Mouse (Mus musculus) cerebellum, postnatal 4 days (tissue): Measurements from ENCODE around the gene Pomt1.

ENCODE experiments used
- DNase-seq, 2 experiments: peaks; one replicate each; pipeline ENCODE4 v3.0.0; 2022; ENCODE audit warnings: low spot score in 2 of 2, mixed read lengths in 1 of 2

The Pomt1 gene

GRCm38 (mm10) chr2:32235886-32236759, at the start of gene Pomt1:
Pomt1 (plus strand) TSS chr2:32236590.
- DNase-seq = peak; percentile 72 to 91

- no peak for DNase-seq
Measured at GRCm38 (mm10) chr2:32187019-32187551, 49.3 kb upstream of the Pomt1 start.

GRCm38 (mm10) chr2:32187649-32188048, 48.7 kb upstream of the Pomt1 start:
- DNase-seq = peak in 1 of 2 experiments; percentile 34

- DNase-seq = no peak
Measured at GRCm38 (mm10) chr2:32189060-32189681, 47.2 kb upstream of the Pomt1 start.

- no peak for DNase-seq
Measured at GRCm38 (mm10) chr2:32190620-32191019, 45.8 kb upstream of the Pomt1 start.

GRCm38 (mm10) chr2:32191872-32192507, 44.4 kb upstream of the Pomt1 start:
- DNase-seq = peak in 1 of 2 experiments; percentile 59

GRCm38 (mm10) chr2:32198977-32199376, 37.4 kb upstream of the Pomt1 start:
- no peak for DNase-seq

- DNase-seq = no peak
Measured at GRCm38 (mm10) chr2:32200033-32200432, 36.4 kb upstream of the Pomt1 start.

DNA sequence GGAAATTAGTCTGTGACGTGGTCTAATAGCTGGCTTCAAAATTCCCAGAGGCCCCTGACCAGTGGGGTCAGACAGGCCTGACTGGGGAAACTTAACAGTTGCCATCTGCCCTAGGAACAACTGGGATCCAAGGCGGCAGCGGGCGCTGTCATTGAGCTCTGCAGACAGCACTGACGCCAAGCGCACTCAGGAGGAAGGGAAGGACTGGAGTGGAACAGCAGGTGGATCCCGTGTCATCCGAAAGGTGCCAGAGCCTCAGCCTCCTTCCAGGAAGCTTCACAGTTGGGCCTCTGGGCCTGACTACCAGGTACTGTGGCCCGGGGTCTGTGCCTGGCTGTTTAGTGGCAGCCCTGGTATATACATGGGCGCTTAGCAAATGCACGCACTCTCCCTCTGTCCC, 35.7 kb upstream of the Pomt1 start:
- DNase-seq = peak in 1 of 2 experiments; percentile 42

- peak in 1 of 2 experiments; percentile 71 for DNase-seq
Measured at GRCm38 (mm10) chr2:32201527-32201926, 34.9 kb upstream of the Pomt1 start.

DNA sequence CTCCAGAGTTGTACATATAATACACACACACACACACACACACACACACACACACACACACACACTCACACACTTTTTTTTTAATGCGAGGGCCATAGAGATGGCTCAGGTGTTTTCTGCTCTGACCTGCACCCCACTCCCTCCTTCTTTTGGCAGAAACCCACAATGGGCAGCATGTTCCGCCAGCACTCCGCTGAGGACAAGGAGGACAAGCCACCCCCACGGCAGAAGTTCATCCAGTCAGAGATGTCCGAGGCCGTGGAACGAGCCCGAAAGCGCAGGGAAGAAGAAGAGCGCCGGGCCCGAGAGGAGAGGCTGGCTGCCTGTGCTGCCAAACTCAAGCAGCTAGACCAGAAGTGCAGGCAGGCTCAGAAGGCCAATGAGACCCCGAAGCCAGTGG, 32.5 kb upstream of the Pomt1 start:
- DNase-seq = no peak

- no peak for DNase-seq
Measured at GRCm38 (mm10) chr2:32207682-32208081, 28.7 kb upstream of the Pomt1 start.

DNA sequence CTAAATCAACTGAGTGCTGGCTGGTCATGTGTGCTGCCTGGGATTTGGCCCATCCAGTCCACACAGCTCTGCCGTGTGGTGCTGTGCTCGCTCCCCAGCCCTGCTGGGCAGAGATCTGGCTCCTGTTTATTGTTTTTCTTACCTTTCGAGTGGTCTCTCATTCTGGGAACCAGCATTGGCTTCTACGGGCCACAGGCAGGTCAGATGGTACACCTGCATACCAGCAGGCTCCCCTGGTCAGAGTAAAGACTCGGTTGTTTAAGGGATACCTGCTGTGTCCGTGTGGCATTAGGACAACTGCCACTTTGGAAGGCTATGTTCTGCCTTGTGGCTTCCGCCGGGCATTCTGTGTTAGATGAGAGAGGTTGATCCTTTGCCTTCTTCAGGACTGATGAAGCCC, 24.7 kb upstream of the Pomt1 start:
- no peak for DNase-seq

GRCm38 (mm10) chr2:32213000-32213399, 23.4 kb upstream of the Pomt1 start:
- peak in 1 of 2 experiments; percentile 48 for DNase-seq

DNA sequence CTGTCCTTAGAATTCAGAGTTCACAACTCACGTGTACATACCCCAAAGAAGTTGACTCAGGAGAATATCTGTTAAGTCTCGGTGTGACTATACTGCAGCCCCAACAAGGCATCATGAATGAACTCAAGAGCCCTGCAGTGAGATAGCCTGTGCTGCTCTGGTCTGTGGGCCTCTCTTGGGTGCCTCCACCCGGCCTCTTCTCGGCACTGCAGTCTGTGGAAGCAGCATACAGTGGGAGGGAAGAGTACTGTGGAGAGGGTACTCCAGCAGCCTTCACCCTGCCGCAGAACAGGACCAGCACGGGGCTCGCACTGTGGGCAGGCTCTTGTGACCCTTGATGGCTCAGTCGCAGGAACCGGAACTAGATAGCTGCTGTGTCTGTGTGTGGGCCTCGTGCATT, 20.8 kb upstream of the Pomt1 start:
- DNase-seq = no peak

- no peak for DNase-seq
Measured at GRCm38 (mm10) chr2:32216506-32216905, 19.9 kb upstream of the Pomt1 start.

- DNase-seq = no peak
Measured at GRCm38 (mm10) chr2:32217656-32218055, 18.7 kb upstream of the Pomt1 start.

DNA sequence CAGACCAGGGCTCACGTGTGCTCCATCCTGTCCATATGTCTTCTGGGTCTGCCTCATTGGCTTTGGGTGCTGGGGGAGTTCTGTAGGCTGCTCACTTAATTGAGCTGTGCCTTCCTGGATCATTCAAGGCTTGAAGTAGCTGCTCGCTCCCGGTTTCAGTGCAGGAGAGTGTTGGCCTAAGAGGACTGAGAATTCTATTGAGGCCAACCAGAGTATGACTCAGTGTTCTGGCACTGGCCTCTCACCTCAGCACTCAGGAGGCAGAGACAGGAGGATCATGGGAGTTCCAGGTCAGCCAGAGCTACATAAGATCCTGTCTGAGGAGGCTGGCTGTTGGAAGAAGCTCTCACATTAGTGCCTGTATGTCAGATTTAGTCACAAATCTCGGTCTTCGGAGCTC, 18.3 kb upstream of the Pomt1 start:
- no peak for DNase-seq

DNA sequence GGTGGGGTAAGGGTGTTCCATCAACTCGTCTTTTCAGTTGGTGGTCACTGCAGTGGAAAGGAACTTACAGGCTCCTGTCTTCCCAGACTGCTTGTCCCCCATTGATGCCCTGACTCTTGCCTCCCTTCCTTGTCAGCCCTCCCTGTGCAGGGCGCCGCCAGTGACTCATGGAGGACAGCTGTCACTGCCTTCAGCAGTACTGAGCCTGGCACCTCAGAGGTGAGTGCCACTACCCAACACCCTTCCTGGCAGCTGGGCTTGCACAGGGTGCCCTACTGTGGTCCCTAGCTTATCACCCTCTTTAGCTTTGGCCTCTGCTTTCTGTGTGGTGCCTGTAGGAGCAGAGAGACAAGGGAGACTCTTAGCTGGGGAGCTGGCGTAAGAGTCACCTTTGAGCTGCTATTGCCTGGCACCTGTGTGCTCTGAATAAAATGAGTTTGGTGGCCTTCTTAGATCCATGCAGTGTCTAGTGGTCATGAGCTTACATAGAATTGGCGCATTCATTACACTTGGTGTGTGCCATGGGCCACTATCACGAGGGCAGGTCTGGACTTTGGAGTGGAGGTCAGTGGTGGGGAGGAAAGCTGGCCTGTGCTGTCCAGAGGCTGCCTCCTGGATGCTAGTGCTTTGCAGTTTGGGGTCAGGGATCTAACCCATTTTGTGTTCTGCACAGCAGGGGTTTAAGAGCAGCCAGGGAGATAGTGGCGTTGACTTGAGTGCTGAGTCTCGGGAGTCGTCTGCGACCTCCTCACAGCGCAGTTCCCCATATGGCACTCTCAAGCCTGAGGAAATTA, 17.7 kb upstream of the Pomt1 start:
- no peak for DNase-seq

GRCm38 (mm10) chr2:32219501-32219900, 16.9 kb upstream of the Pomt1 start:
- DNase-seq = no peak

GRCm38 (mm10) chr2:32220021-32220420, 16.4 kb upstream of the Pomt1 start:
- no peak for DNase-seq

DNA sequence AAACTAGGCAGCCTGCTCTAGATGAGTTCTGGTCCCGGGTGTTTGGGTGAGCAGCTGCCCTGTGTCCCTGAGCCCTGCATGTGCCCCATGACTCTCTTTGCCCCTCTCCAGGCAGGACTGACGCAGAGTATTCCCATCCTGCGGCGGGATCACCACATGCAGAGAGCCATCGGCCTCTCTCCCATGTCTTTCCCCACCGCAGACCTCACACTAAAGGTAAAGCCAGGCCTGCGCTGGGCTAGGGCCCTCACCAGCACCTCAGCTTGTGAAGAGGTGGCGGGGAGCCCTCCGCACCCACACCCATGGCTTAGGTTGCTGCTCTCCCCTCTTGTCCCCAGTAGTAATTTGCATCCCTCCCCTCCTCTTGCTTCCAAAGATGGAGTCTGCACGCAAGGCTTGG, 15.4 kb upstream of the Pomt1 start:
- DNase-seq = no peak
